Mouse (Mus musculus) testis, adult 2 months (tissue): ENCODE results near the gene 5730596B20Rik.

Source experiments
- CTCF ChIP-seq: fragments of 200-500 bp; IDR thresholded peaks from 2 replicates; pipeline ENCODE4 v1.5.1; 2012; ENCODE audit warnings: low read depth, mild to moderate bottlenecking, inconsistent platforms, low read length, moderate library complexity; ENCODE audit not compliant: control insufficient read depth, insufficient read depth, insufficient replicate concordance
- POLR2A ChIP-seq: fragments of 200-500 bp; IDR thresholded peaks from 2 replicates; pipeline ENCODE4 v1.6.1; 2012; ENCODE audit warnings: low read depth, mild to moderate bottlenecking, inconsistent platforms, low read length, moderate library complexity; ENCODE audit not compliant: control insufficient read depth

GRCm38 (mm10) chr6:52173648-52174047 is 3.6 kb upstream of the 5730596B20Rik start:
- TF ChIP-seq CTCF (no peak), POLR2A (no peak)
